Mouse (Mus musculus) retina, adult 2 months (tissue): ENCODE data around the gene Mkln1.
"Not testable (repeated sequence)": the region's sequence is repeated elsewhere in the genome, so short reads cannot be mapped to it uniquely, and the experiment has no call there.

Experiments
- DNase-seq: peaks from one replicate; pipeline ENCODE4 v3.0.0-alpha.2; 2012; ENCODE audit warnings: low read depth, low spot score

The Mkln1 gene

DNA sequence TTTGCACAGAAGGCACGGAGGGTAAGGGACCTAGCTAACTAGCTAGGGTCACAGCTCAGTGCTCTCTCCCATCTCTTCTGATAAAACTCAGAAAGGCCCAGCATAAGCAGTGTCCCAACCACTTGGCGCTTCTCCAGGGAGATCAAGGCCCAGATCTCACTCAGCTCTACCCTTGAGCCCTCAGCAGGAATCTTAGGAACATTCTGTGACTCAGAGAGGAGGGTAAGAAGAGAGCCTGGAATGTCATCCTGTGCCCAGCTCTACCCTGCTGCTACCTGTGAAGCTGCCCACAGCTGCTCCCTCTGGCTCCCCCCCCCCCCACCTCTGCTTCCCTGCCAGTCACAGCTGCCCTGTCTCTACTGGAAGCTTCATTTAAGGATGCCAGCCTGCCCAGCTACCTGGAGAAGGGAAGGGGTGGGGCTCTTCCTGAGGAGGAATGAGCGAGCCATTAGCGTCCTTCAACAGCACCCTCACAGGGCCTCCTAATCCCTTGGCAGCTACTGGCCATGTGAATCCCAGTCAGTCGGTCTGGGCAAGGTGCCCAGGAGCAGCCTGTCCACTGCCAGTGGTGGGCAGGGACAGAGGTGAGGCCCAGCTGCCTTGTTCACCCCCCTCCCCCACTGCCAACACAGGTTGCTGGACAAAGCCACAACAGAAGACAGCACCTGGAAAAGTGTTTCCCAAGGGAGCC lies 151.0 kb downstream of the Mkln1 start:
- peak; percentile 67 for DNase-seq

DNA sequence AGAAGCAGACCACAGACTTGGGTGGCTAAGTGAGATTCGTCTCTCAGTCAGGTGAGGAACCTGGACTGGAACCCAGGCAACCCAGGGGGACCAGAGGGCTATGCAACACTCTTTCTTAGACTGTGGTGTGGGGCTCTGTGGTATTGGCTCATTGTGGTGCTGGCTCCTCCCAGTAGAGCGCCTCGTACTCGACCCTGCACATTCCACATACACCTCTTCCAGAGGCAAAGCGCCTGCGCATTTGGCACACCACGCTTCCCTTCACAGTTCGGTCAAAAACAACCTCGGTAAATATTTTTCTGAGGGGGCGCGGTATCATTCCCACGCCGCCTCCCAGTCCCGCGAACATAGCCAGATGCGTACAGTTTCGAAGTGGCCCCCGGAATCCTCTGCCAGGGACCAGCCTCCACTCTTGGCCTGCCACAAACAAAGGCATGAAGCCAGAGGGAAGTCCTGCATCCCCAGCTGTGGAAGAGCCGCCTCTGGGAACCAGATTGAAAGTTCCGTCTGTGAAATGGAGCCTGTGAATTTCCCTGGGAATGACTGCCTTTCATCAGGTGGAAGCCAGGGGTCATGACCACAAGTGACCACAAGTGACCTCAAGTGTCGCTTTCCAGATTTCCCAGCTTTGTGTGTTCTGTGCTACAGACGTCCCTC lies 152.5 kb downstream of the Mkln1 start:
- DNase-seq, result no peak

DNA sequence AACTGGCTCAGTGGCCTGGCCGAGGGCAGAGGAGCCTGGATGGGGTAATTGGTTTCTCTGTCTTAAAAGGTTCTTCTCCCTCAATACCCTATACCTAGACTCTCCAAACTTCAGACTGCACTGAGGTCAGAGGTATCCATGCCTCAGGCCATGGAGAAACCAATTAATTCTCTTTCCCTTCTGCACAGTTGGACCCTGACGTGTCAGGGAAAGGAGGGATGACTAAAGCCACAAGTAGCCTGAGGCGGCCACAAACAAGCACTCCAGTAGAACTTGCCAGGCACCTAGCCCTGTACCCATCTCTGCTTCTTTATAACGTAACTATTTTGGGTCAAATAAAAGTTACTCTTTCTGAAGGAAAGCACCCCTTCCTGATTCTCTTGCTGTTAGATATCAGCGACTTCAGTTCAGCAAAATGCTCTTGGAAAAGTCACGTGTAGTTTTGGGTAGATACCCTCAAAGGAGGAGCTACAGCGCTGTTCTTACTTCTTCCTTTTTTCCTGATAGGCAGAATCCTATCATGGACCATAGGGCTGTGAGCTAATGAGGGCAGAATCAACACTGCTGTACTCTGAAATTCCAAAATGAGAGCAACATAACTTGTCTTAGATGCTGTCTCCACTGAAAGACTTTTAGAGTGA lies 158.0 kb downstream of the Mkln1 start:
- DNase-seq, result no peak

DNA sequence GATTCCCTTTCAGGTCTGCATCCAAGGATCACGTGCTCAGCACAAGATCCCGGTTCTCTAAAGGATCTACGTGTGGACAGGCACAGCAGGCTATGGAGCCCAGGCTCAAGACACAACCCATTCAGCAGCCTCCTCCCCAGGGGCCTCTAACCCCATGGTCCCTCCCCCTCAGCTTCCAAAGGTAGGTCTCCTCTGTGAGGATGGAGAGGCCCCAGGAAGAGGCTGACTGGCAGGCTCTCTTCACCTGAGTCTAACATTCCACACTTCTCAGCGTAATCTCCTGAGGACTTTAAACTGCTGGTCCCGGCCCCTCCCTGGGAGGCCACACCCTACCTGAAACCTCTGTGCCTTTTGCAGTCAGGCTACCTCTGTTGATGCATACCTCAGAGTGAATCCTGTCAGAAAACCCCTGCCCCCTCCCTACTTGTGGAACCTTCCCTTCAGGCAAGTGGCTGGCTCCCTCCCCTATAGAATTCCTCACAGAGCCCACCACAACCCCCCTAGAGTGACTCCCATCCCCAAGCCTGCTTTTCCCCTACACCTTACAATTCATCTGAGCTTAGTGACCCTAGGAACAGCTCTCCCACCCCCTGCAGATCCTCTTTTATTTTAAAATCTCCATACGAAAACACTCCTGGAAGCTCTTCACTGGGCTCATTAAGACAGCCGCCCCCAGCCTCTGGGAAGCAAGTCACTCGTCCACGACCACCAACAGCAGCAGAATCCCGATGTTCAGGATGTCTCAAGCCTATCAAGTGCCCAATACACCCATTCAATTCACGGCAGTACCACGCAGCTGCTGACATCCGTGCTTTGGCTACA lies 161.8 kb downstream of the Mkln1 start:
- no peak for DNase-seq

DNA sequence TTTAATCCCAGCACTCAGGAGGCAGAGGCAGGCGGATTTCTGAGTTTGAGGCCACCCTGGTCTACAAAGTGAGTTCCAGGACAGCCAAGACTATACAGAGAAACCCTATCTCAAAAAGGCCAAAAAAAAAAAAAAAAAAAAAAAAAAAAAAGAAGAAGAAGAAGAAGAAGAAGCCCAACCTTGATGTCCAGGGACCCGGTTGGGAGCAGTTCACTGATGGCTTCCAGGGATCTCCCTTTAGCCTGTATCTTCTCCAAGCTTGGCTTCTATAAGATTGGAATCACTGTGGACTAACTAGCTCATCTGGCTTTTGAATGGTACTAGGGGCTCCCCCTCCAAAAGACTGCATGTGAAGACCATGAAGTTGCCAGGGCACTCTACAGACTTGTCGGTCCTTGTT lies 163.4 kb downstream of the Mkln1 start:
- not testable (repeated sequence) for DNase-seq

DNA sequence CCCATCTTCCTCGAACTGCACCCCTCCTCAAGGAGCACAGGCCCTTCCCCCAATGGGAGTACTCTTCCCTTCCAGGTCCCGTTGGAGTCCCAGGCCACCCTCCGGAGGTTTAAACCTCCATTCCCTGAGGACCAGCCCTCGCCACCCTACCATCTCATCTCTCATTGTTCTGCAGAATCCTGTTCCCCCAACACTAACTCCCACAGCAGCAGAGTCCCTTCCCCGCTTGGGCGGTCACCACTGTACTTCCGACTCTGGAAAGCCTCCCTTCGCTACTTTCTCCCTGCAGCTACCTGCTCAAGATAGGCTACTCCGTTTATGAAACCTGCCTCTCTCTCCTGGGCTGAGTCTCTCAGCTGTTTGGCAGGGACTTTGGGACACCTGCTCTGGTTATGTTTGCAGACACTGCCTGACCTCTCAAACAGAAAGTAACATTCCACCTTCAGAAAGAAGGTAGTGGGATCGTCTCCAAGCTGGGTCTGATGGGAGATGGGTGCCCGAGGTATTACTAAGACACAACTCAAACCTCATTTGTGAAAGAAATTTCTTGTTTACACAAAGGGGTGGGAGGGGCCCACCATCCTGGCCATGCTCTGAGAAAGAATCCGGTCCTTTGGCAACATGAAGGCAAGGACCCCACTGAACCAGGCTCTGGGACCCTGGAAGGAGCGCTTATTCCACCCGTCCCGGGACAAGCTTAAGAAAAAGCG lies 164.0 kb downstream of the Mkln1 start:
- DNase-seq, result no peak

DNA sequence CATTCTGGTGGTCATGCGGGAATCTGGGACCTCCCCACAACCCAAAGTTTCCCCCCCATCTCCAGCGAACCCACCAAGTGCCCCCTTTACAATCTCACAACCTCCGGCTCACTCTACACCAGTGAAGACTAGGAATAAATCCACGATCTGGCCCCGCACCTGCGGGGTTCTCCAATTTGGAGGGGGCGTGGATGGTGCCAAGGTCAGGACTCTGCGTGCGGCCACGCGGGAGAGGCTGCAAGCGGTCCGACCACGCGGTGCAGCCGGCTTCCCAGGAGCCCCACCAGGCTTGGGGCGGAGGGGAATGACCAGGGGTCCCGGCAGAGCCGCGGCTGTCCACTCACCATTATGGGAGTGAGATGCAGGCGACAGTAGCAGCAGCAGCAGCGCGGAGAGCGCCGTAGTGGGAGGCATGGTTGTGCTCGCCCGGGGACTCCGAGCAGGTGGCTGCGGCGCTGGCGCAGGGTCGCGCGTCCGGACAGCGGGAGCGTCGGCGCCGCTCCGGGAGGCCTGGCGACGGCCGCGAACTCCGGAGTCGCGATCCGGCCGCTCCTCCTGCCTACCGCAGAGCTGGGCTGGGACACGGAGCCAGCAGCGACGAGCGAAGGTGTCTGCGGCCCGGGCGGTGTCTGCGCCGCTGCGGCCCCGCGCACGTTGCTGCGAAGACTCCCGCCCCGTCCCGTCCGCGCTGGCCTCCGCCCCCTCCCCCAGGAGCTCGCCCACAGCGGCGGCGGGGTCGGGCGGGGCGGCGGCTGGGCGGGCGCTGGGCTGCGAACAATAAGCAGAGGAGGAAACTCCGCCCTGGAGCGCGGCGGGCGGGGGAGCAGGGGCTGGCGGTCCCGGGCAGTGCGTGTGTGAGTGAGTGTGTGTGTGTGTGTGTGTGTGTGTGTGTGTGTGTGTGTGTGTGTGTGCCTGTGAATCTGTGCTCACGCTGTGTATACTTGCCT lies 165.0 kb downstream of the Mkln1 start, which contains the start of gene Podxl:
Gene Podxl (minus strand): TSS at position 747 of the 947 bp plus-strand sequence.
- DNase-seq, result peak; percentile 67

DNA sequence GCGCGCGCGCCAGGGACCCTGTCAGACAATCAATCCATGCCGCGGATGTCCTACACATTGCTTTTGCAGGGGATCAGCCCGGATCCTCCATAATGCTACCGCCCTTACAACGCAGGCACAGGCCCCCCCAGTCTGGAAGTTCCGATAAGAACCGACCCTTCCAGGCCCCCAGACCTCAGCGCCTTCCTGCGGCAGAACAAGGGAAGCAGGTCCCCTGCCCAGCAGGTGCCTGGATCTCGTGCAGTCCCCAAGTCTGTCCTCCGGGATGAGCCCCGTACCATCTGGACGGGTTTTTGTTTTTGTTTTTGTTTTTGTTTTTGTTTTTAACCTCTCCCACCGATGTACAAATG lies 165.6 kb downstream of the Mkln1 start:
- DNase-seq, result no peak

DNA sequence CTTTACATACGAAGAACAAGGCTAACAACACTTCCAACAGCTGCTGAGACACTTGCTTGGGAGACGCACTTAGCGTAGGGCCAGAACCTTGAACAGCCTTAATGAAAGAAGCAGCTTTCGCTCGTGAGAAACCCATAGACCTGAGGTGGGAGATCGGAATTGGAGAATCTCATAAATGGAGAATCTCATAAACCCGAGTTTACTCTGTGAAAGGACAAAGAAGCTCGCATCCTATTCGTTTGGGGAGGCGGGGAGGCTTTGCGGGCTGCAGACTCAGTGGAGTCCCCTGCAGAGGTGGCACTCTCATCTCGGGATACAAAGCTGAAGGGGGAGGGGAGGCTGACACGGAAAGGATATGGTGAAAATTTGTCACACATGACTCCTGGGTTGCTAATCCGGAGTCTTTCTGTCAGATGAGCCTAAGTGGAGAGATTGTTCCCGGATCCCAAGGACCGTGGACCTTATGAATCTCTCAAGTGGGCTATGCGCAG lies 166.4 kb downstream of the Mkln1 start:
- DNase-seq, result no peak
